Mouse (Mus musculus) forebrain, postnatal 0 days (tissue): Measurements from ENCODE around the gene Prr36. TPM values are rescaled to one million over a fixed set of nuclear protein-coding genes. Genes with fewer than 3 reads are reported as not detected.

Experiments used
- ATAC-seq: fragments of 200-750 bp; cut with Nextera tagmentation; 2 replicates; pipeline ENCODE4 v1.8.0; 2017; ENCODE audit warnings: mild to moderate bottlenecking, moderate library complexity
- DNase-seq: peaks from one replicate; pipeline ENCODE4 v3.0.0-alpha.2; 2015
- H3K27ac ChIP-seq: fragments of 300-500 bp; sonication (generic); 2 replicates; pipeline ENCODE4 v1.5.1; 2014; ENCODE audit warnings: low read depth, mild to moderate bottlenecking, antibody characterized with exemption, low read length, moderate library complexity, mixed read lengths
- H3K27me3 ChIP-seq: fragments of 300-500 bp; sonication (generic); 2 replicates; pipeline ENCODE4 v1.6.1; 2014; ENCODE audit warnings: mild to moderate bottlenecking, low read length, mixed read lengths; ENCODE audit not compliant: insufficient read depth
- H3K36me3 ChIP-seq: fragments of 300-500 bp; sonication (generic); 2 replicates; pipeline ENCODE4 v1.6.1; 2014; ENCODE audit warnings: mild to moderate bottlenecking, moderate library complexity; ENCODE audit not compliant: insufficient read depth
- H3K4me1 ChIP-seq: fragments of 300-500 bp; sonication (generic); 2 replicates; pipeline ENCODE4 v1.6.1; 2014; ENCODE audit warnings: antibody characterized with exemption; ENCODE audit not compliant: insufficient read depth
- H3K4me2 ChIP-seq: fragments of 300-500 bp; sonication (generic); 2 replicates; pipeline ENCODE4 v1.6.1; 2014; ENCODE audit warnings: low read depth, mild to moderate bottlenecking, moderate library complexity
- H3K4me3 ChIP-seq: fragments of 300-500 bp; sonication (generic); 2 replicates; pipeline ENCODE4 v1.5.1; 2014; ENCODE audit warnings: low read depth, low read length, mixed read lengths
- H3K9ac ChIP-seq: fragments of 300-500 bp; sonication (generic); 2 replicates; pipeline ENCODE4 v1.6.1; 2014; ENCODE audit warnings: mild to moderate bottlenecking
- H3K9me3 ChIP-seq: fragments of 300-500 bp; sonication (generic); 2 replicates; pipeline ENCODE4 v1.6.1; 2016; ENCODE audit warnings: low read length
- CTCF ChIP-seq: sonication (generic); IDR thresholded peaks from 2 replicates; pipeline ENCODE4 v1.5.1; 2016; ENCODE audit warnings: antibody characterized with exemption, control low read depth, low read depth
- WGBS: fragments of 180-500 bp; shearing (Covaris S2); extraction: QIAGEN DNeasy Blood & Tissue Kit; methylation state at CpG from one replicate; pipeline ENCODE4 v1.1.7; 2014; 5-methylcytosine and 5-hydroxymethylcytosine counted together
- polyA plus RNA-seq: library from polyadenylated mRNA; unstranded; fragments of >200 nt; fragmentation: Nextera tagmentation; extraction: Ambion mirVana; gene quantifications from 2 replicates; pipeline ENCODE4 v1.2.1, GENCODE M21; 2015
- total RNA-seq: library from RNA; depleted of rRNA; stranded (reverse); fragments of >200 nt; gene quantifications from 2 replicates; pipeline ENCODE4 v1.2.3, GENCODE M21; 2014

The Prr36 gene
- total and polyA plus RNA-seq, 2 experiments from 2014 or later = 14.8 to 37.2 TPM

GRCm38 (mm10) chr8:4226739-4227347 is 9.6 kb upstream of the Prr36 start, which contains the start of gene Lrrc8e:
TSS of gene Lrrc8e (plus strand) at chr8:4226827.
- Histone ChIP-seq H3K27me3 (no peaks in the 10 kb centered on the region), H3K27ac (no peak within 1 kb of the TSS), H3K4me3 (no peak within 1 kb of the TSS), H3K9me3 (no peaks in the 10 kb centered on the region), H3K4me2 (0 out of 2 replicates have a peak within 1 kb of the TSS, but pooled peaks have one; percentile 17), H3K36me3 (no peaks in the 10 kb centered on the region), H3K4me1 (no peaks in the 10 kb centered on the region), H3K9ac (no peak within 1 kb of the TSS)
- TF ChIP-seq CTCF = no peak
- WGBS = 6% methylated on average over 32 of the region's 33 CpGs
- DNase-seq (no peak), ATAC-seq (no peak)

GRCm38 (mm10) chr8:4226323-4226722 is 9.1 kb upstream of the Prr36 start:
- Histone ChIP-seq H3K27ac (no peak overlapping the region), H3K4me2 (0 out of 2 replicates have a peak overlapping the region, but pooled peaks have one; percentile 17), H3K9me3 (no peaks in the 10 kb centered on the region), H3K4me3 (no peak overlapping the region), H3K4me1 (no peaks in the 10 kb centered on the region), H3K27me3 (no peaks in the 10 kb centered on the region), H3K36me3 (no peaks in the 10 kb centered on the region), H3K9ac (no peak overlapping the region)
- 30% methylated on average over 4 of the region's 4 CpGs for WGBS
- no peak; the same call in 1 of the 2 replicates for TF ChIP-seq CTCF
- ATAC-seq (no peak), DNase-seq (no peak)

GRCm38 (mm10) chr8:4222059-4222458 is 4.8 kb upstream of the Prr36 start:
- H3K4me1 ChIP-seq = no peaks in the 10 kb centered on the region
- H3K36me3 ChIP-seq = no peaks in the 10 kb centered on the region
- no peak for ATAC-seq
- H3K27me3 ChIP-seq = no peaks in the 10 kb centered on the region
- no peak overlapping the region for H3K27ac ChIP-seq
- H3K4me2 ChIP-seq = no peak overlapping the region
- H3K9me3 ChIP-seq = no peaks in the 10 kb centered on the region
- no peak for TF ChIP-seq CTCF
- H3K9ac ChIP-seq = no peak overlapping the region
- DNase-seq = no peak
- no peak overlapping the region for H3K4me3 ChIP-seq

GRCm38 (mm10) chr8:4219617-4220016 is 2.4 kb upstream of the Prr36 start:
- ATAC-seq (no peak), DNase-seq (no peak)
- peaks cover 12% of the 10 kb centered on the region for H3K4me1 ChIP-seq
- peaks cover 4% of the 10 kb centered on the region; the same call in 1 of the 2 replicates for H3K36me3 ChIP-seq
- 91% methylated on average over 3 of the region's 3 CpGs for WGBS
- no peaks in the 10 kb centered on the region for H3K27me3 ChIP-seq
- no peak overlapping the region for H3K27ac ChIP-seq
- no peak overlapping the region for H3K4me2 ChIP-seq
- H3K9ac ChIP-seq = no peak overlapping the region
- H3K4me3 ChIP-seq = no peak overlapping the region
- no peaks in the 10 kb centered on the region for H3K9me3 ChIP-seq
- TF ChIP-seq CTCF = no peak

GRCm38 (mm10) chr8:4216296-4216695 is 963 bp downstream of the Prr36 start:
- ATAC-seq = peak; percentile 12
- WGBS = 4% methylated on average over 18 of the region's 18 CpGs
- H3K27ac ChIP-seq = peak overlapping the region; percentile 96
- H3K36me3 ChIP-seq = peaks cover 4% of the 10 kb centered on the region; the same call in 1 of the 2 replicates
- H3K9me3 ChIP-seq = no peaks in the 10 kb centered on the region
- peaks cover 26% of the 10 kb centered on the region for H3K4me1 ChIP-seq
- peak overlapping the region; percentile 95 for H3K9ac ChIP-seq
- H3K4me3 ChIP-seq = peak overlapping the region; percentile 82
- peak overlapping the region; percentile 85 for H3K4me2 ChIP-seq
- no peaks in the 10 kb centered on the region for H3K27me3 ChIP-seq
- DNase-seq = no peak
- TF ChIP-seq CTCF = no peak

- Histone ChIP-seq H3K4me3 (peak overlapping the region; percentile 39; the same call in 1 of the 2 replicates), H3K9me3 (no peaks in the 10 kb centered on the region), H3K27ac (0 out of 2 replicates have a peak overlapping the region, but pooled peaks have one; percentile 9), H3K4me1 (peaks cover 26% of the 10 kb centered on the region), H3K9ac (peak overlapping the region; percentile 56; the same call in 1 of the 2 replicates), H3K36me3 (peaks cover 20% of the 10 kb centered on the region), H3K4me2 (peak overlapping the region; percentile 85), H3K27me3 (no peaks in the 10 kb centered on the region)
- WGBS = 21% methylated on average over 33 of the region's 33 CpGs
- ATAC-seq (no peak), DNase-seq (no peak)
- no peak for TF ChIP-seq CTCF
Observed at GRCm38 (mm10) chr8:4214006-4214980, 3.0 kb downstream of the Prr36 start.
